Mouse (Mus musculus) liver, embryonic 12.5 days (tissue): Measurements from ENCODE around the gene Tnip1. TPM values are rescaled to one million over a fixed set of nuclear protein-coding genes. Genes with fewer than 3 reads are reported as not detected.

Source experiments
- ATAC-seq: fragments of 200-750 bp; cut with Nextera tagmentation; 2 replicates; pipeline ENCODE4 v1.8.0; 2017; ENCODE audit warnings: moderate number of reproducible peaks, mild to moderate bottlenecking, moderate library complexity
- H3K27ac ChIP-seq: fragments of 300-500 bp; sonication (generic); 2 replicates; pipeline ENCODE4 v1.5.1; 2016; ENCODE audit warnings: mild to moderate bottlenecking
- H3K27me3 ChIP-seq: fragments of 300-500 bp; sonication (generic); replicated peaks from 2 replicates; pipeline ENCODE4 v1.6.1; 2016; ENCODE audit warnings: mild to moderate bottlenecking, moderate library complexity
- H3K36me3 ChIP-seq: fragments of 300-500 bp; sonication (generic); 2 replicates; pipeline ENCODE4 v1.6.1; 2016; ENCODE audit warnings: mild to moderate bottlenecking, moderate library complexity
- H3K4me1 ChIP-seq: fragments of 300-500 bp; sonication (generic); 2 replicates; pipeline ENCODE4 v1.6.1; 2016
- H3K4me2 ChIP-seq: fragments of 300-500 bp; sonication (generic); 2 replicates; pipeline ENCODE4 v1.6.1; 2016; ENCODE audit warnings: mild to moderate bottlenecking, moderate library complexity
- H3K4me3 ChIP-seq: fragments of 300-500 bp; sonication (generic); 2 replicates; pipeline ENCODE4 v1.5.1; 2016; ENCODE audit warnings: mild to moderate bottlenecking, moderate library complexity
- H3K9ac ChIP-seq: fragments of 300-500 bp; sonication (generic); 2 replicates; pipeline ENCODE4 v1.6.1; 2016; ENCODE audit warnings: mild to moderate bottlenecking, moderate library complexity
- H3K9me3 ChIP-seq: fragments of 300-500 bp; sonication (generic); replicated peaks from 2 replicates; pipeline ENCODE4 v1.6.1; 2016; ENCODE audit warnings: mild to moderate bottlenecking, moderate library complexity
- WGBS: fragments of 180-500 bp; shearing (Covaris S2); methylation state at CpG from one replicate; pipeline ENCODE4 v1.1.7; 2016; ENCODE audit not compliant: insufficient replicate concordance; 5-methylcytosine and 5-hydroxymethylcytosine counted together
- polyA plus RNA-seq: library from polyadenylated mRNA; unstranded; fragments of >200 nt; fragmentation: Nextera tagmentation; extraction: Ambion mirVana; gene quantifications from 2 replicates; pipeline ENCODE4 v1.2.1, GENCODE M21; 2016

Tnip1 gene
- polyA plus RNA-seq, 1 experiment from 2014 or later = 7.6 TPM

GRCm38 (mm10) chr11:54929290-54929689, 33.4 kb downstream of the Tnip1 start:
- no peak for ATAC-seq
- Histone ChIP-seq H3K4me2 (no peak overlapping the region), H3K9me3 (no peaks in the 10 kb centered on the region), H3K9ac (no peak overlapping the region), H3K36me3 (peaks cover 74% of the 10 kb centered on the region), H3K4me3 (no peak overlapping the region), H3K4me1 (no peaks in the 10 kb centered on the region), H3K27me3 (no peaks in the 10 kb centered on the region), H3K27ac (no peak overlapping the region)
- 81% methylated on average over 6 of the region's 6 CpGs for WGBS

- WGBS = 73% methylated on average over 7 of the region's 7 CpGs
- Histone ChIP-seq H3K4me3 (no peak overlapping the region), H3K9ac (no peak overlapping the region), H3K36me3 (peaks cover 74% of the 10 kb centered on the region), H3K4me1 (no peaks in the 10 kb centered on the region), H3K4me2 (no peak overlapping the region), H3K9me3 (no peaks in the 10 kb centered on the region), H3K27ac (no peak overlapping the region), H3K27me3 (no peaks in the 10 kb centered on the region)
- ATAC-seq = no peak
Observed at GRCm38 (mm10) chr11:54928886-54929285, 33.8 kb downstream of the Tnip1 start.

DNA sequence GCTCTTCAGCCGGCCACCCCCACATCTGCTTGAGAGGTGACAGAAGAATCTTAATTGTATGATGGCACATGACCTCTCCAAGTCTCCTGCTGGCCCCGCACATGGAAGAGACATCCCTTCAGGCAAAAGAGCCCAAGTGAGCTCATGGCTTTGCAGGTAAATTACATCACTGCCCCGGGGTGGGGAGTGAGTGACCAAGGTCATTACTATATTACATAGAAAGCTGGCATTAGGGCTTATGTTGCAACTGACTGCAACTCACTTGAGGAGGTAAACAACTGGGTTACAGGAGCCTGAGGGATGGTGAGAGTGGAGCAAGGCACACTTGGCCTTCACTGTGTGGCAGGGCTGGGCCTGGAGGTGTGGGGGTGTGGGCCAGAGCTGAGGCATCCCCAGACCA, 34.5 kb downstream of the Tnip1 start:
- no peak overlapping the region for H3K27ac ChIP-seq
- ATAC-seq = no peak; the same call in 1 of the 2 replicates
- no peak overlapping the region for H3K4me3 ChIP-seq
- H3K4me2 ChIP-seq = no peak overlapping the region
- no peaks in the 10 kb centered on the region for H3K9me3 ChIP-seq
- H3K36me3 ChIP-seq = peaks cover 73% of the 10 kb centered on the region
- 82% methylated on average over 3 of the region's 3 CpGs for WGBS
- no peaks in the 10 kb centered on the region for H3K27me3 ChIP-seq
- no peak overlapping the region for H3K9ac ChIP-seq
- no peaks in the 10 kb centered on the region for H3K4me1 ChIP-seq

DNA sequence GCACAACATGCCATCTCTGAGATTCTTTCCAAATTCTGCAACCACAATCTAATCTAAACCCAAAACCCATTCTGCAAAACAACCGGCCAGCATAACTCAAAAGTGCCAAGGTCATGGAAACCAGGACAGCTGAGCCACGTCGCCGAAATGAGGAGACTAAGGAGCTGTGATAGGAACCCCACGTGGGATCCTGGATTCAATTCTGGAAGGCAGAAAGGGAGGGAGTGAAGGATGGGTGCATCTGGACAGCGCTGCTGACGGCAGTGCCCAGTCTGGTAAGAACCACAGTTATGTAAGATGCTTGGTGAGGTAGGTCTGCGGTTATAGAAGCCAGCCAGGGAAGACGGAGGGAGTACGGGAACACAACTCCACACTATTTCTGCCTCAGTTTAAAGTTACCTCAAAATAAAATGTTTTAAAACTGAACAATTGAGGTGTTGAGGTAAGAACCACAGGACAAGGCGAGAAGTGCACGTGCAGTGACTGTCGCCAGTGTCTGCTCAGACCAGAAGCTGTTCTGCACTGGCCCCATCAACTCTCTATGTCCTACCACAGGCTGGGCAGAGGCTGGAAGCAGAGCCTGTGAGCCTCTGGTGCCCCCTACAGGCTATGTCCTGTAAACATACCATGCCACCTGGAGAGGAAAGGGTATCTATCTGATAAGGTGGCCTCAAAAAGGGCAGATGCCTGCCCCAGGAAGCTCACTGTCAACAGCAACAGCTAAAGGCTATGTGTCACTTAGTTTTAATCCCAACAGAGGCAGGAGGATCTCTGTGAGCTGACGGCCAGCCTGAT, 35.2 kb downstream of the Tnip1 start:
- H3K36me3 ChIP-seq = peaks cover 75% of the 10 kb centered on the region
- H3K4me1 ChIP-seq = no peaks in the 10 kb centered on the region
- no peaks in the 10 kb centered on the region for H3K9me3 ChIP-seq
- H3K4me2 ChIP-seq = no peak overlapping the region
- H3K4me3 ChIP-seq = no peak overlapping the region
- no peak overlapping the region for H3K27ac ChIP-seq
- no peak overlapping the region for H3K9ac ChIP-seq
- ATAC-seq = peak; percentile 35
- WGBS = 78% methylated on average over 14 of the region's 14 CpGs
- H3K27me3 ChIP-seq = no peaks in the 10 kb centered on the region

GRCm38 (mm10) chr11:54924145-54924544, 38.6 kb downstream of the Tnip1 start:
- 75% methylated on average over 14 of the region's 14 CpGs for WGBS
- ATAC-seq = no peak
- Histone ChIP-seq H3K4me2 (no peak overlapping the region), H3K36me3 (peaks cover 66% of the 10 kb centered on the region), H3K9me3 (no peaks in the 10 kb centered on the region), H3K9ac (no peak overlapping the region), H3K27ac (no peak overlapping the region), H3K27me3 (no peaks in the 10 kb centered on the region), H3K4me1 (no peaks in the 10 kb centered on the region), H3K4me3 (no peak overlapping the region)

- Histone ChIP-seq H3K9ac (no peak overlapping the region), H3K36me3 (peaks cover 69% of the 10 kb centered on the region), H3K27ac (no peak overlapping the region), H3K4me1 (no peaks in the 10 kb centered on the region), H3K4me2 (no peak overlapping the region), H3K9me3 (no peaks in the 10 kb centered on the region), H3K4me3 (no peak overlapping the region), H3K27me3 (no peaks in the 10 kb centered on the region)
- no peak for ATAC-seq
- WGBS = 81% methylated on average over 3 of the region's 3 CpGs
Observed at GRCm38 (mm10) chr11:54922488-54922887, 40.2 kb downstream of the Tnip1 start.

GRCm38 (mm10) chr11:54921798-54922197, 40.9 kb downstream of the Tnip1 start:
- Histone ChIP-seq H3K36me3 (peaks cover 69% of the 10 kb centered on the region), H3K9me3 (no peaks in the 10 kb centered on the region), H3K27ac (0 out of 2 replicates have a peak overlapping the region, but pooled peaks have one; percentile 23), H3K4me3 (no peak overlapping the region), H3K4me1 (no peaks in the 10 kb centered on the region), H3K4me2 (no peak overlapping the region), H3K27me3 (no peaks in the 10 kb centered on the region), H3K9ac (no peak overlapping the region)
- WGBS = 55% methylated on average over 7 of the region's 7 CpGs
- no peak for ATAC-seq

- WGBS = 73% methylated on average over 6 of the region's 6 CpGs
- H3K36me3 ChIP-seq = peaks cover 68% of the 10 kb centered on the region
- no peak overlapping the region for H3K27ac ChIP-seq
- no peaks in the 10 kb centered on the region for H3K9me3 ChIP-seq
- H3K27me3 ChIP-seq = no peaks in the 10 kb centered on the region
- H3K4me2 ChIP-seq = no peak overlapping the region
- no peak overlapping the region for H3K9ac ChIP-seq
- H3K4me3 ChIP-seq = no peak overlapping the region
- no peak for ATAC-seq
- H3K4me1 ChIP-seq = no peaks in the 10 kb centered on the region
Observed at GRCm38 (mm10) chr11:54920973-54921580, 41.6 kb downstream of the Tnip1 start.

DNA sequence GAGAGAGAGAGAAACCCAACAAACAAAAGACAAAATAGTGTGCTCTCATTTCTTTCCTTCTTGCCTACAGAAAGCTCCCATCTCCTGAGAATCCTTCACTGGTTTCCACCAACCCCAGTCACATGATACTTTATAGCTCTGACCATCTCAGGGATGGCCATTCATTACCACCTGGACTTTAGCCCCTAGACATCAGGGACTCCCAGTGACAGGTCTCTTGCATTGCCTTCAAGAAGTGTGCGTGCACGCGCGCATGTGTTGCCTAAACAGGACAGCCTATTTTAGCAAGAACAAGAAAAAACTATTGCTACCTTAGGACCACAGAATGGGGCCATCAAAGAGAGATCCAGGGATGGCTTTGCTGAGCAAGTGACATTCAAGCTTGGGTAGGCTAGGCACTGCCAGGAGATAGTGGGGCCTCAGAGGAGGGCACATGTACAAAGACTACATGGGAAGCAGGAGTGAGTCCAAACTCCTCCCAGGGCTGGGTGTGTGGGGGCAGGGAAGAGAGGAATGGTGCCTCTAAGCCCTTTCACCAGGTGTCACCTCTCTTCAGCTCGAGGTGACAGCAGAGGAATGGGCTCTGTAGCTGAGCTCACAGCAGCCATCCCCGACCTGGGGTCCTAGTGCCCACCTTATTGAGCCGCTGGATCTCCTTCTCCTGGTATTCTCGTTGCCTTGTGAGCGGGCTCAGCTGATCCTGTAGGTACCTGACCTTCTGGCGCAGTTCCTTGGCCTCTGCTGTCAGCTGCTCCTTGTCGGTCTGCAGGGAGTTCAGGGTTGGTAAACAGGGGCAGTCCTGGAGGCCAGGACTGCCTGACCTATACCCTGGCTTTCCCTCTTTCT, 42.4 kb downstream of the Tnip1 start:
- Histone ChIP-seq H3K27me3 (no peaks in the 10 kb centered on the region), H3K4me1 (no peaks in the 10 kb centered on the region), H3K4me3 (no peak overlapping the region), H3K27ac (no peak overlapping the region), H3K9me3 (no peaks in the 10 kb centered on the region), H3K36me3 (peaks cover 65% of the 10 kb centered on the region), H3K4me2 (no peak overlapping the region), H3K9ac (no peak overlapping the region)
- 76% methylated on average over 11 of the region's 11 CpGs for WGBS
- ATAC-seq = no peak

DNA sequence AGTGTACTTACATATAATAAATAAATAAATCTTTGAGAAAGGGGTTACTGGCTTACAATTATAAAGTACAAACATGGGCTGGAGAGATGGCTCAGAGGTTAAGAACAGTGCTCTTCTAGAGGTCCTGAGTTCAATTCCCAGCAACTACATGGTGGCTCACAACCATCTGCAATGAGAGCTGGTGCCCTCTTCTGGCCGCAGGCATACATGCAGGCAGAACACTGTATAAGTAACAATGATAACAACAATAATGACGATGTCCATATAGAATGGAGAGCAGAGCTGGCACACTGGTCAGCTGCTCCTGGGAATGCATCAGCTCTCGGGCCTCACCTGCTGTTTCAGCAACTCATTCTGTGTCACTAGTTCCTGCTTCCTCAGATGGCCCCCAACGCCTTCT, 44.4 kb downstream of the Tnip1 start:
- Histone ChIP-seq H3K9me3 (no peaks in the 10 kb centered on the region), H3K36me3 (peaks cover 73% of the 10 kb centered on the region), H3K27me3 (no peaks in the 10 kb centered on the region), H3K27ac (no peak overlapping the region), H3K4me1 (no peaks in the 10 kb centered on the region), H3K9ac (no peak overlapping the region), H3K4me3 (no peak overlapping the region), H3K4me2 (no peak overlapping the region)
- no peak for ATAC-seq
- 70% methylated on average over 4 of the region's 4 CpGs for WGBS

GRCm38 (mm10) chr11:54917461-54917860, 45.3 kb downstream of the Tnip1 start:
- no peak overlapping the region for H3K27ac ChIP-seq
- no peaks in the 10 kb centered on the region for H3K4me1 ChIP-seq
- peaks cover 71% of the 10 kb centered on the region for H3K36me3 ChIP-seq
- H3K9ac ChIP-seq = no peak overlapping the region
- WGBS = 85% methylated on average over 7 of the region's 7 CpGs
- H3K9me3 ChIP-seq = no peaks in the 10 kb centered on the region
- no peaks in the 10 kb centered on the region for H3K27me3 ChIP-seq
- ATAC-seq = no peak
- no peak overlapping the region for H3K4me3 ChIP-seq
- H3K4me2 ChIP-seq = no peak overlapping the region

DNA sequence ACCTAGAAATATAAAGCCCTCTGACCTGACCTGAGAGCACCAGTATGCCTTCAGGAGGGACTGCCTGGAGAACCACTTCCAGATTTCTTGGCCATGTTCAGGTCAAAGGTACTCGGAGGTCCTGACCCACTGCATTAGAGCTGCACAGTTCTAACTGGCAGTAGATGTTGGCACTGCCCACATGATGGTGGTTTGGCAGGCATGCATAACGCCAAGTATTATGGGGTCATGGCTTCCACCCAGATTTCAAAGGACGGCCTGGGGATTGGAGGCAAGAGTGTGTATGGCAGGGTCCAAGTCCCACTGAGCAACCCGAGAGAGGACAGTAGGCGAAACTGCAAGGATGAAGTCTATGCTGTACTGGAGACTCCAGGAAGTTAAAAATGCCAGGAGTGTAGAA, 48.9 kb downstream of the Tnip1 start:
- H3K27me3 ChIP-seq = no peaks in the 10 kb centered on the region
- no peak overlapping the region for H3K4me3 ChIP-seq
- H3K4me1 ChIP-seq = no peaks in the 10 kb centered on the region
- no peak overlapping the region for H3K4me2 ChIP-seq
- H3K36me3 ChIP-seq = peaks cover 56% of the 10 kb centered on the region
- 74% methylated on average over 5 of the region's 5 CpGs for WGBS
- ATAC-seq = no peak
- H3K9me3 ChIP-seq = no peaks in the 10 kb centered on the region
- H3K9ac ChIP-seq = no peak overlapping the region
- H3K27ac ChIP-seq = no peak overlapping the region
